Mouse (Mus musculus): ENCODE results near the gene Fxyd1.

DNA sequence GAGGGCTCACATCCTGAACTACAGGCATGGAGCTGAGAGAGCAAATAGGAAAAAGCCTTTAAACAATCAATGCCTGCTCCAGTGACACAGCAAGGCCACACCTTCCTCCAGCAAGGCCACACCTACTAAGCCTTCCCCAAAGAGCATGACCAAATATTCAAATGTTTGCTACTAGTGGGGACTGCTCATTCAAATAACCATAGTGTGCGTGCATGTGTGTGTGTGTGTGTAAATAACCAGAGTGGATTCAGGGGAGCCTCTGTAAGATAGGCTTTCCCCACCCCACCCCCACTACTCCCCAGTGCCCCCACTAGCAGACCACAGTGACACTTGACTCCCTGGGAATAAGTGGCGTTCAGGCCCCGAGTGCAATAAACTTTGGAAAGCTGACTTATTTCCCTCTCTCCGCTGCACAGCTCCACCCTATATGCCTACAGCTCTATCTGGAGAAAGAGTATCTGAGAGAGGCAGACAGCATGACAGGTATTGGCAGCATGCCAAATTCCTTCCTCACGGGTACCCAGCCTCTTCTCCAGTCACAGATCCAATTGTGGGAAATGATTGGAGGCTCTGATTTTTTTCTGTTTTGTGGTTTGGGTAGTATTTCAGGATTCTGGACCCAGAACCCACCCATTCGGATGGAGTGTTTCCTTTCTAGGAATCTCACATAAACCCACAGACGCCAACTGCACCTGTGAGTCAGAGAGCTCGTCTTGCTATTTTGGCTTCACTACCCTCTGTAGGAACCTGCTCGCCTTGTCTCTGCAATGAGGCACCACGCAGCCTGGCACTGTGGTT lies 39.7 kb downstream of the Fxyd1 start:
- TF ChIP-seq CTCF (IDR thresholded peaks at IDR 0.05) (no peak), EP300 (IDR thresholded peaks at IDR 0.05) (no peak)
